Comparison of ENCODE assay signal across 8 mouse cellular contexts in the genomic region with DNA sequence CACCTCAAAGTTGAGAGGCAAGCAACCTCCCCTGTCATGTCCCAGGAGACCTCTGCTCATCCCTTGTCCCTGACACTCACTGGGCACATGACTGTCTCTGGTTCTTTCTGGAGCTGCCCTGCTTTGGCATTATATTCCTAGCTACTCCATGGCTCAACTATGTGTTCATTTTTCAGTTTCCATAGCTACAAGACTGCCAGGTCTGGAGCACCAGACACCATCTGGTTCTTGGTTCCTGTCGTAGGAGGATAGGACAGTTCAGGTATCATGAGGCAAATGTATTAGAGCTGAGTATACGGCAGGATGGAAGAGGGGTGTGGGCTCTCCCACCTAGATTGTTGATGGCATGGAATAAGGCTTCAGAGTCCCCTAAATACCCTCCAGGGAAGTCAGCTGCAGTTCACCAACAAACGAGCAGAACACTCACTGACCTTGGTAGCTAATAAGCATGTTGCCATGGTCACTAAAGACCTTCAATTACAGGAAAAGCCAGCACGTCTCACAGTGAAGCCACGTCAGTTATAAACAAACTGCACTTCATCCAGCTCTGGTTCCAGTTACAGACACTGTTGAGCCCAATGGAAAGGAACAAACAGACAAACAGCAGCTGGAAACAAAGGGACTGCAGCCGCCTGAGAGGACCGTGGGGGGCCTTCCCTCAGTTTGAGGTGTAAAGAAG.
DNase-seq lines count a peak whose midpoint lies in the region; ATAC-seq and TF ChIP-seq lines count a peak whose summit lies in the region.

No protein-coding gene starts in this region.

- intact Hi-C loops in heart, postnatal 36 days (cut with DNase I) = no loop called here

- no peaks in the 10 kb centered on the region for H3K27me3 ChIP-seq in testis, adult 2 months (ENCODE audit: control insufficient read depth, insufficient read depth, low read length)
- no peaks in the 10 kb centered on the region for H3K27me3 ChIP-seq in limb, embryonic 13.5 days

- TF ChIP-seq POLR2A in testis, adult 2 months (IDR thresholded peaks at IDR 0.05; ENCODE audit: control insufficient read depth, low read depth, low read length) = no peak

- H3K4me3 ChIP-seq in testis, adult 2 months (ENCODE audit: control insufficient read depth, low read depth, low read length) = no peak overlapping the region
- no peak overlapping the region for H3K4me3 ChIP-seq in limb, embryonic 13.5 days

- H3K9ac ChIP-seq in limb, embryonic 13.5 days = no peak overlapping the region

- no peak for TF ChIP-seq CTCF in testis, adult 2 months (IDR thresholded peaks at IDR 0.05; ENCODE audit: control insufficient read depth, insufficient read depth, insufficient replicate concordance, low read depth, low read length)

- H3K9me3 ChIP-seq in limb, embryonic 13.5 days = no peaks in the 10 kb centered on the region

- peak; percentile 42; the same call in 1 of the 2 replicates for ATAC-seq in limb, embryonic 13.5 days (ENCODE audit: low FRiP score, low read depth)

- H3K4me2 ChIP-seq in limb, embryonic 13.5 days (replicated peaks) = no peak overlapping the region

- 7% methylated on average over 7 of the region's 7 CpGs for WGBS in limb, embryonic 13.5 days

- H3K36me3 ChIP-seq in testis, adult 2 months (ENCODE audit: control insufficient read depth, insufficient read depth, low read length) = no peaks in the 10 kb centered on the region
- no peaks in the 10 kb centered on the region for H3K36me3 ChIP-seq in limb, embryonic 13.5 days

- no peaks in the 10 kb centered on the region; the same call in 1 of the 2 replicates for H3K4me1 ChIP-seq in testis, adult 2 months (ENCODE audit: control insufficient read depth, insufficient read depth, low read length)
- H3K4me1 ChIP-seq in limb, embryonic 13.5 days = peaks cover 16% of the 10 kb centered on the region

- peak; percentile 48 for DNase-seq in adrenal gland, adult 2 months
- no peak for DNase-seq in adrenal gland, postnatal 4 days (ENCODE audit: low spot score in 2 of 2)
- DNase-seq in testis, postnatal 10 days (ENCODE audit: low spot score) = no peak
- DNase-seq in heart, postnatal 36 days = no peak
- no peak for DNase-seq in layer of hippocampus, postnatal 14 days (ENCODE audit: low spot score in 2 of 2)
- DNase-seq in testis, postnatal 14 days (ENCODE audit: low spot score) = no peak

- peak overlapping the region; percentile 64 for H3K27ac ChIP-seq in testis, adult 2 months (ENCODE audit: control insufficient read depth, insufficient read depth, low read depth, low read length)
- H3K27ac ChIP-seq in limb, embryonic 13.5 days = no peak overlapping the region
